Comparison of ENCODE assay signal across 8 mouse cellular contexts in the genomic region with DNA sequence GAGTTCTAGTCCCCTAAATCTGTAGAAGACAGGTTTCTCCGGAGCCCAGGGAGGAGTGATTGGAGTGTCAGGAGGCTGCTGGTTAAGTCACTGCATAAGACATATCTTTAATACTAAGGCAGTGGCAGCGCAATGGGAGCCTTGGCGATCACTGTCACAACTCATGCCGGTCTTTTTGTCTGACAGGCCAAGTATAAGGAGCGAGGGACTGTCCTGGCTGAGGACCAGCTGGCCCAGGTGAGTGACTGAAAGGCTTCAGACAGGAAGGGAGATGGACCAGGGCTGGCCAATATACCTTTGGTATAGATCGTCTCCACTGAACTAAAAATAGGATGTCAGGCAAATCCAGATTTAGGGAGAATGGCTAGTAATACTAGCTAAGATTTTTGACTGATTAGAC. TPM values are rescaled to one million over a fixed set of nuclear protein-coding genes. Genes with fewer than 3 reads are reported as not detected.
DNase-seq lines count a peak whose midpoint lies in the region; ATAC-seq lines count a peak whose summit lies in the region.

No protein-coding gene starts in this region.

- 13% methylated on average over 6 of the region's 6 CpGs for WGBS in hindbrain, embryonic 15.5 days
- 12% methylated on average over 6 of the region's 6 CpGs for whole genome bisulfite sequencing in midbrain, embryonic 14.5 days

- peak overlapping the region; percentile 72 for H3K27ac ChIP-seq in hindbrain, embryonic 15.5 days (replicated peaks)
- peak overlapping the region; percentile 68; the same call in 1 of the 2 replicates for H3K27ac ChIP-seq in midbrain, embryonic 14.5 days (replicated peaks; ENCODE audit: low read depth, low read length)

- DNase-seq in cerebellum, adult 11 months, result peak; percentile 23
- no peak for DNase-seq in cerebellum, adult 8-10 months
- DNase-seq in retina, postnatal 7 days (ENCODE audit: low read depth, low spot score), result peak; percentile 5
- no peak for DNase-seq in retina, embryonic 14.5 days (ENCODE audit: low spot score)
- no peak for DNase-seq in midbrain, embryonic 14.5 days
- DNase-seq in frontal cortex, postnatal 10 days (ENCODE audit: low spot score in 2 of 2), result no peak
- no peak for DNase-seq in right cerebral cortex, postnatal 4 days

- H3K4me1 ChIP-seq in hindbrain, embryonic 15.5 days (replicated peaks), result peaks cover 25% of the 10 kb centered on the region
- H3K4me1 ChIP-seq in midbrain, embryonic 14.5 days (ENCODE audit: control insufficient read depth, insufficient read depth, low read length), result peaks cover 12% of the 10 kb centered on the region

- H3K4me2 ChIP-seq in hindbrain, embryonic 15.5 days, result peak overlapping the region; percentile 91
- H3K4me2 ChIP-seq in midbrain, embryonic 14.5 days (ENCODE audit: low read length), result peak overlapping the region; percentile 95

- H3K9ac ChIP-seq in hindbrain, embryonic 15.5 days, result peak overlapping the region; percentile 60
- peak overlapping the region; percentile 59 for H3K9ac ChIP-seq in midbrain, embryonic 14.5 days (replicated peaks; ENCODE audit: low read length)

- no peaks in the 10 kb centered on the region for H3K27me3 ChIP-seq in hindbrain, embryonic 15.5 days
- H3K27me3 ChIP-seq in midbrain, embryonic 14.5 days (ENCODE audit: control insufficient read depth, insufficient read depth, low read length), result no peaks in the 10 kb centered on the region

- no peaks in the 10 kb centered on the region for H3K9me3 ChIP-seq in hindbrain, embryonic 15.5 days
- H3K9me3 ChIP-seq in midbrain, embryonic 14.5 days (ENCODE audit: control insufficient read depth, low read length), result no peaks in the 10 kb centered on the region

- peak overlapping the region; percentile 86 for H3K4me3 ChIP-seq in hindbrain, embryonic 15.5 days
- H3K4me3 ChIP-seq in midbrain, embryonic 14.5 days (replicated peaks; ENCODE audit: low read depth, low read length), result peak overlapping the region; percentile 59

- H3K36me3 ChIP-seq in hindbrain, embryonic 15.5 days, result peaks cover 15% of the 10 kb centered on the region
- H3K36me3 ChIP-seq in midbrain, embryonic 14.5 days (ENCODE audit: control insufficient read depth, insufficient read depth, low read length), result peaks cover 10% of the 10 kb centered on the region

- peak; percentile 48; the same call in 1 of the 2 replicates for ATAC-seq in hindbrain, embryonic 15.5 days (ENCODE audit: low FRiP score, low read depth)
- no peak for ATAC-seq in midbrain, embryonic 14.5 days (ENCODE audit: low FRiP score, low TSS enrichment)

RNA-seq across cellular contexts. Expression of a gene that starts 0.4 kb away (rescaled TPM):
- 128 and 129 TPM in 2 replicates for polyA plus RNA-seq in hindbrain, embryonic 15.5 days (2015; fragmentation: Nextera tagmentation; extraction: Ambion mirVana)
- 45.3 and 77.5 TPM in 2 replicates for polyA plus RNA-seq in midbrain, embryonic 14.5 days (2014; fragmentation: Nextera tagmentation; extraction: Ambion mirVana)

RNA-seq across cellular contexts. Expression of a gene that starts 10.8 kb away (rescaled TPM):
- not detected in 2 replicates for polyA plus RNA-seq in hindbrain, embryonic 15.5 days (2015; fragmentation: Nextera tagmentation; extraction: Ambion mirVana)
- polyA plus RNA-seq in midbrain, embryonic 14.5 days (2014; fragmentation: Nextera tagmentation; extraction: Ambion mirVana), result not detected in 2 replicates

RNA-seq across cellular contexts. Expression of a gene that starts 29.4 kb away (rescaled TPM):
- 11.8 and 14.2 TPM in 2 replicates for polyA plus RNA-seq in hindbrain, embryonic 15.5 days (2015; fragmentation: Nextera tagmentation; extraction: Ambion mirVana)
- polyA plus RNA-seq in midbrain, embryonic 14.5 days (2014; fragmentation: Nextera tagmentation; extraction: Ambion mirVana), result 10.7 and 11.1 TPM in 2 replicates

RNA-seq across cellular contexts. Expression of a gene that starts 30.1 kb away (rescaled TPM):
- polyA plus RNA-seq in hindbrain, embryonic 15.5 days (2015; fragmentation: Nextera tagmentation; extraction: Ambion mirVana), result 40.0 and 40.1 TPM in 2 replicates
- 32.3 and 32.7 TPM in 2 replicates for polyA plus RNA-seq in midbrain, embryonic 14.5 days (2014; fragmentation: Nextera tagmentation; extraction: Ambion mirVana)

RNA-seq across cellular contexts. Expression of a gene that starts 40.3 kb away (rescaled TPM):
- polyA plus RNA-seq in hindbrain, embryonic 15.5 days (2015; fragmentation: Nextera tagmentation; extraction: Ambion mirVana), result 772 and 777 TPM in 2 replicates
- 679 and 959 TPM in 2 replicates for polyA plus RNA-seq in midbrain, embryonic 14.5 days (2014; fragmentation: Nextera tagmentation; extraction: Ambion mirVana)

Comparison
In these comparisons a context has a peak if more than half of its experiments do, and no peak if none do; other contexts are left out.
1. DNase-seq: peak in cerebellum, adult 11 months (single experiment) and retina, postnatal 7 days (single experiment); none in cerebellum, adult 8-10 months (single experiment), retina, embryonic 14.5 days (single experiment), midbrain, embryonic 14.5 days (single experiment), frontal cortex, postnatal 10 days (0 of 2) and right cerebral cortex, postnatal 4 days (single experiment).